8 mouse cellular contexts compared by ENCODE assay signal in the genomic region with DNA sequence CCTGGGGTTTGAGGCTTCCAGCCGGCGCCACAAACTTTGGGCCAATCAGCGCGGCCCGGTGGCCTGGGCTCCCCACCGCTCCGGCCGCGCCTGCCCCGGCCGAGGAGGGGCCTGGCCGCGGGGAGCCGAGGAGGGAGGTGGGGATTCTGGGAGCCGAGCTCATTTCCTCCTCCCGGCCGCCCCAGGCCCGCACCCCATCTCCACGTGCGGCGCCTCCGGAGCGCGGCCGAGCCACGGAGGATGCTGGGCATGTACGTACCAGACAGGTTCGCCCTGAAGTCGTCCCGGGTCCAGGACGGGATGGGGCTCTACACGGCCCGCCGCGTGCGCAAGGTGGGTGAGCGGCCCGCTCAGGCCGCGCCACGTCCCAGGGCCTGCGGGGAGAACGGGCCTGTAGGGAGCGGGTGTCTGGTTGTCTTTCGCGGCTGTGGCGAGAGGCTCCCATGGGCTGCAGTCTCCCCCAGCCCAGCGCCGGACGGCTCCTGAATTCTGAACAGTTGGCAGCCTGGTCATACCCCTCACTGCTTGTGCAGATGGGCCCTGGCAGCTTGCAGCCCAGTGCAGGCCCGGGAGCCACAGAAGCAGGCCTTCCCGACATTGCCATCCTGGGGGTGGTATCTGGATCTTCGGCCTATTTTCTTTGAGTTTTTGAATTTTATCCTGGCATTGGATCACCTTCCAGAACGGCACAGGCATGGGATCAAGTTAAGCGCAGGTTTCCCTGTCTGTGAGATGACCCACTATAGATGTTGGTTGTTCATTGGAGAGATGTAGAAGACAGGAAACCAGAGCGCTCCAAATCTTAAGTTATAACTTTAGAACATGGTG. TPM values are rescaled to one million over a fixed set of nuclear protein-coding genes. Genes with fewer than 3 reads are reported as not detected.
DNase-seq lines count a peak whose midpoint lies in the region; ATAC-seq lines count a peak whose summit lies in the region.

Prdm5 (plus strand) TSS at position 128 of the 828 bp plus-strand sequence.

- no peak within 1 kb of the TSS for H3K27ac ChIP-seq in brown adipose tissue, adult 24 weeks (replicated peaks; ENCODE audit: low read depth, low read length)
- no peak within 1 kb of the TSS for H3K27ac ChIP-seq in forebrain, embryonic 11.5 days (ENCODE audit: low read depth, low read length)
- H3K27ac ChIP-seq in heart, embryonic 15.5 days = peak within 1 kb of the TSS; percentile 71
- H3K27ac ChIP-seq in liver, embryonic 13.5 days = no peak within 1 kb of the TSS
- 0 out of 2 replicates have a peak within 1 kb of the TSS, but pooled peaks have one; percentile 11 for H3K27ac ChIP-seq in neural tube, embryonic 11.5 days (ENCODE audit: low read depth, low read length)

- peak within 1 kb of the TSS; percentile 67 for H3K4me2 ChIP-seq in forebrain, embryonic 11.5 days (ENCODE audit: low read depth, low read length, severe bottlenecking)
- H3K4me2 ChIP-seq in heart, embryonic 15.5 days = peak within 1 kb of the TSS; percentile 77
- H3K4me2 ChIP-seq in liver, embryonic 13.5 days = peak within 1 kb of the TSS; percentile 76
- H3K4me2 ChIP-seq in neural tube, embryonic 11.5 days (ENCODE audit: low read depth) = peak within 1 kb of the TSS; percentile 80

- 5% methylated on average over 46 of the region's 56 CpGs for WGBS in forebrain, embryonic 11.5 days
- WGBS in heart, embryonic 15.5 days = 4% methylated on average over 53 of the region's 56 CpGs
- 3% methylated on average over 55 of the region's 56 CpGs for WGBS in liver, embryonic 13.5 days (ENCODE audit: insufficient replicate concordance)
- 5% methylated on average over 46 of the region's 56 CpGs for WGBS in neural tube, embryonic 11.5 days

- peak; percentile 81 for DNase-seq in forebrain, embryonic 11.5 days (ENCODE audit: low spot score)
- DNase-seq in kidney, postnatal 10 days = peak; percentile 80
- peak; percentile 12 for DNase-seq in liver, embryonic 13.5 days
- DNase-seq in neural tube, embryonic 11.5 days (ENCODE audit: low spot score) = peak; percentile 78
- DNase-seq in thymus, postnatal 14 days = peak; percentile 34

- no peaks in the 10 kb centered on the region for H3K4me1 ChIP-seq in brown adipose tissue, adult 24 weeks (ENCODE audit: control insufficient read depth, insufficient read depth, insufficient read length, low read length)
- no peaks in the 10 kb centered on the region; the same call in 1 of the 2 replicates for H3K4me1 ChIP-seq in forebrain, embryonic 11.5 days (replicated peaks; ENCODE audit: control insufficient read depth, insufficient read depth, low read length)
- H3K4me1 ChIP-seq in heart, embryonic 15.5 days (replicated peaks) = peaks cover 16% of the 10 kb centered on the region; the same call in 1 of the 2 replicates
- H3K4me1 ChIP-seq in liver, embryonic 13.5 days (replicated peaks) = peaks cover 8% of the 10 kb centered on the region
- no peaks in the 10 kb centered on the region; the same call in 1 of the 2 replicates for H3K4me1 ChIP-seq in neural tube, embryonic 11.5 days (ENCODE audit: control insufficient read depth, insufficient read depth, low read length)

- no peaks in the 10 kb centered on the region for H3K9me3 ChIP-seq in forebrain, embryonic 11.5 days (ENCODE audit: control insufficient read depth, low read length)
- H3K9me3 ChIP-seq in heart, embryonic 15.5 days (replicated peaks) = no peaks in the 10 kb centered on the region
- H3K9me3 ChIP-seq in liver, embryonic 13.5 days (replicated peaks) = no peaks in the 10 kb centered on the region
- H3K9me3 ChIP-seq in neural tube, embryonic 11.5 days (ENCODE audit: control insufficient read depth, low read length) = no peaks in the 10 kb centered on the region

- H3K27me3 ChIP-seq in forebrain, embryonic 11.5 days (ENCODE audit: control insufficient read depth, insufficient read depth, low read length) = no peaks in the 10 kb centered on the region
- H3K27me3 ChIP-seq in heart, embryonic 15.5 days = no peaks in the 10 kb centered on the region
- no peaks in the 10 kb centered on the region for H3K27me3 ChIP-seq in liver, embryonic 13.5 days
- no peaks in the 10 kb centered on the region for H3K27me3 ChIP-seq in neural tube, embryonic 11.5 days (ENCODE audit: control insufficient read depth, insufficient read depth, low read length)

- ATAC-seq in CD4-positive, CD25-positive, alpha-beta regulatory T cell, adult 4 months = peak; percentile 68
- ATAC-seq in forebrain, embryonic 11.5 days (replicated peaks; ENCODE audit: low FRiP score) = peak; percentile 94
- ATAC-seq in heart, embryonic 15.5 days (replicated peaks; ENCODE audit: insufficient number of reproducible peaks, insufficient read depth, low FRiP score, low read depth) = peak; percentile 90
- peak; percentile 89 for ATAC-seq in liver, embryonic 13.5 days (ENCODE audit: low read depth)
- ATAC-seq in neural tube, embryonic 11.5 days (ENCODE audit: insufficient read depth, low FRiP score, low TSS enrichment) = peak; percentile 87

- no peaks in the 10 kb centered on the region for H3K36me3 ChIP-seq in forebrain, embryonic 11.5 days (ENCODE audit: control insufficient read depth, insufficient read depth, low read length)
- no peaks in the 10 kb centered on the region for H3K36me3 ChIP-seq in heart, embryonic 15.5 days
- no peaks in the 10 kb centered on the region for H3K36me3 ChIP-seq in liver, embryonic 13.5 days
- H3K36me3 ChIP-seq in neural tube, embryonic 11.5 days (ENCODE audit: control insufficient read depth, insufficient read depth, low read length) = no peaks in the 10 kb centered on the region

- peak within 1 kb of the TSS; percentile 74 for H3K4me3 ChIP-seq in brown adipose tissue, adult 24 weeks (ENCODE audit: insufficient read depth, low read depth, low read length)
- H3K4me3 ChIP-seq in forebrain, embryonic 11.5 days (ENCODE audit: low read depth, low read length) = peak within 1 kb of the TSS; percentile 50
- H3K4me3 ChIP-seq in heart, embryonic 15.5 days = peak within 1 kb of the TSS; percentile 59
- peak within 1 kb of the TSS; percentile 63 for H3K4me3 ChIP-seq in liver, embryonic 13.5 days (replicated peaks)
- H3K4me3 ChIP-seq in neural tube, embryonic 11.5 days (ENCODE audit: low read depth, low read length) = peak within 1 kb of the TSS; percentile 50

- H3K9ac ChIP-seq in forebrain, embryonic 11.5 days (ENCODE audit: low read length) = peak within 1 kb of the TSS; percentile 80
- peak within 1 kb of the TSS; percentile 69 for H3K9ac ChIP-seq in heart, embryonic 15.5 days
- H3K9ac ChIP-seq in liver, embryonic 13.5 days = peak within 1 kb of the TSS; percentile 70
- H3K9ac ChIP-seq in neural tube, embryonic 11.5 days (ENCODE audit: low read length) = peak within 1 kb of the TSS; percentile 72

RNA-seq across cellular contexts. Expression of gene Prdm5, which starts in this region (rescaled TPM):
- 1 to 10 TPM; 1.2 to 1.5 TPM for polyA plus RNA-seq in CD4-positive, CD25-positive, alpha-beta regulatory T cell, adult 4 months (2017; shearing (Covaris generic))
- 1.1 and 1.2 TPM in 2 replicates for polyA plus RNA-seq in brown adipose tissue, adult 24 weeks (2012; ENCODE audit: insufficient read depth, insufficient read length, missing spikeins)
- polyA plus RNA-seq in forebrain, embryonic 11.5 days (2014; fragmentation: Nextera tagmentation; extraction: Ambion mirVana) = 15.2 and 16.0 TPM in 2 replicates
- 16.5 TPM in 2 replicates for polyA plus RNA-seq in heart, embryonic 15.5 days (2015; fragmentation: Nextera tagmentation; extraction: Ambion mirVana)
- polyA plus RNA-seq in liver, embryonic 13.5 days (2015; fragmentation: Nextera tagmentation; extraction: Ambion mirVana) = 2.7 and 2.8 TPM in 2 replicates
- polyA plus RNA-seq in neural tube, embryonic 11.5 days (2014; fragmentation: Nextera tagmentation; extraction: Ambion mirVana) = 14.1 and 15.1 TPM in 2 replicates

Comparison
In these comparisons a context has a peak if more than half of its experiments do, and no peak if none do; other contexts are left out.
1. H3K27ac ChIP-seq: peak in heart, embryonic 15.5 days (single experiment) and neural tube, embryonic 11.5 days (single experiment); none in brown adipose tissue, adult 24 weeks (single experiment), forebrain, embryonic 11.5 days (single experiment) and liver, embryonic 13.5 days (single experiment).
2. DNase-seq: peak in every context shown above with its lines; median percentile 81 in forebrain, embryonic 11.5 days; 80 in kidney, postnatal 10 days; 78 in neural tube, embryonic 11.5 days; 34 in thymus, postnatal 14 days; 12 in liver, embryonic 13.5 days.
3. Peak in every context shown above with its lines, with median percentiles within 50 percentile points of each other: ATAC-seq, H3K4me3 ChIP-seq, H3K4me2 ChIP-seq and H3K9ac ChIP-seq.